Mouse (Mus musculus) intestine, embryonic 14.5 days (tissue): ENCODE data around the gene Rap1gap. TPM values are rescaled to one million over a fixed set of nuclear protein-coding genes. Genes with fewer than 3 reads are reported as not detected.

ENCODE experiments used
- ATAC-seq: fragments of 200-750 bp; cut with Nextera tagmentation; replicated peaks from 2 replicates; pipeline ENCODE4 v1.8.0; 2017; ENCODE audit warnings: low read depth, moderate number of reproducible peaks, moderate TSS enrichment, moderate library complexity; ENCODE audit not compliant: low FRiP score, low TSS enrichment
- DNase-seq: peaks from one replicate; pipeline ENCODE4 v3.0.0-alpha.2; 2018; ENCODE audit warnings: low spot score
- H3K27ac ChIP-seq: fragments of 300-500 bp; sonication (generic); 2 replicates; pipeline ENCODE4 v1.5.1; 2014; ENCODE audit warnings: low read depth, mild to moderate bottlenecking, control low read depth
- H3K27me3 ChIP-seq: fragments of 300-500 bp; sonication (generic); replicated peaks from 2 replicates; pipeline ENCODE4 v1.6.1; 2014; ENCODE audit warnings: low read length, control low read depth; ENCODE audit not compliant: control insufficient read depth, insufficient read depth
- H3K36me3 ChIP-seq: fragments of 300-500 bp; sonication (generic); 2 replicates; pipeline ENCODE4 v1.6.1; 2014; ENCODE audit warnings: low read length, control low read depth; ENCODE audit not compliant: control insufficient read depth, insufficient read depth
- H3K4me1 ChIP-seq: fragments of 300-500 bp; sonication (generic); replicated peaks from 2 replicates; pipeline ENCODE4 v1.6.1; 2014; ENCODE audit warnings: low read length, control low read depth, mixed read lengths; ENCODE audit not compliant: control insufficient read depth, insufficient read depth
- H3K4me2 ChIP-seq: fragments of 300-500 bp; sonication (generic); 2 replicates; pipeline ENCODE4 v1.6.1; 2014; ENCODE audit warnings: low read length
- H3K4me3 ChIP-seq: fragments of 300-500 bp; sonication (generic); 2 replicates; pipeline ENCODE4 v1.5.1; 2014; ENCODE audit warnings: low read depth, low read length, control low read depth, mixed read lengths
- H3K9ac ChIP-seq: fragments of 300-500 bp; sonication (generic); 2 replicates; pipeline ENCODE4 v1.6.1; 2014; ENCODE audit warnings: mild to moderate bottlenecking, low read length
- H3K9me3 ChIP-seq: fragments of 300-500 bp; sonication (generic); 2 replicates; pipeline ENCODE4 v1.6.1; 2016; ENCODE audit warnings: low read length, control low read depth; ENCODE audit not compliant: control insufficient read depth
- WGBS: fragments of 180-500 bp; shearing (Covaris S2); extraction: QIAGEN DNeasy Blood & Tissue Kit; methylation state at CpG from one replicate; pipeline ENCODE4 v1.1.7; 2014; 5-methylcytosine and 5-hydroxymethylcytosine counted together
- polyA plus RNA-seq: library from polyadenylated mRNA; unstranded; fragments of >200 nt; fragmentation: Nextera tagmentation; extraction: Ambion mirVana; gene quantifications from 2 replicates; pipeline ENCODE4 v1.2.1, GENCODE M21; 2014

The Rap1gap gene
- polyA plus RNA-seq, 1 experiment from 2014 or later, result 15.6 TPM

- Histone ChIP-seq H3K27ac (no peak overlapping the region), H3K4me3 (no peak overlapping the region), H3K9ac (no peak overlapping the region), H3K36me3 (no peaks in the 10 kb centered on the region), H3K4me1 (peaks cover 14% of the 10 kb centered on the region), H3K27me3 (no peaks in the 10 kb centered on the region), H3K4me2 (no peak overlapping the region), H3K9me3 (no peaks in the 10 kb centered on the region)
- no peak for ATAC-seq
- 77% methylated on average over 5 of the region's 5 CpGs for WGBS
- no peak for DNase-seq
Measured at GRCm38 (mm10) chr4:137703077-137703476, 38.6 kb downstream of the Rap1gap start.

GRCm38 (mm10) chr4:137704561-137704960, 40.0 kb downstream of the Rap1gap start:
- Histone ChIP-seq H3K36me3 (no peaks in the 10 kb centered on the region), H3K9ac (no peak overlapping the region), H3K27me3 (no peaks in the 10 kb centered on the region), H3K9me3 (no peaks in the 10 kb centered on the region), H3K4me3 (no peak overlapping the region), H3K4me1 (peaks cover 12% of the 10 kb centered on the region), H3K4me2 (no peak overlapping the region), H3K27ac (no peak overlapping the region)
- DNase-seq (no peak), ATAC-seq (no peak)
- 67% methylated on average over 2 of the region's 2 CpGs for WGBS

GRCm38 (mm10) chr4:137705379-137705778, 40.9 kb downstream of the Rap1gap start:
- H3K27me3 ChIP-seq, result no peaks in the 10 kb centered on the region
- no peak for DNase-seq
- no peaks in the 10 kb centered on the region for H3K36me3 ChIP-seq
- H3K9ac ChIP-seq, result no peak overlapping the region
- peaks cover 12% of the 10 kb centered on the region for H3K4me1 ChIP-seq
- ATAC-seq, result no peak
- no peaks in the 10 kb centered on the region for H3K9me3 ChIP-seq
- no peak overlapping the region for H3K4me2 ChIP-seq
- WGBS, result 75% methylated on average over 5 of the region's 5 CpGs
- H3K27ac ChIP-seq, result no peak overlapping the region
- no peak overlapping the region for H3K4me3 ChIP-seq

- ATAC-seq, result peak; percentile 21
- WGBS, result 61% methylated on average over 7 of the region's 7 CpGs
- Histone ChIP-seq H3K4me1 (peaks cover 12% of the 10 kb centered on the region), H3K9ac (no peak overlapping the region), H3K27me3 (no peaks in the 10 kb centered on the region), H3K4me3 (no peak overlapping the region), H3K9me3 (no peaks in the 10 kb centered on the region), H3K36me3 (no peaks in the 10 kb centered on the region), H3K4me2 (peak overlapping the region; percentile 84), H3K27ac (peak overlapping the region; percentile 48; the same call in 1 of the 2 replicates)
- no peak for DNase-seq
Measured at GRCm38 (mm10) chr4:137706510-137706909, 42.0 kb downstream of the Rap1gap start.

- DNase-seq, result peak; percentile 95
- peak overlapping the region; percentile 66 for H3K9ac ChIP-seq
- H3K4me3 ChIP-seq, result peak overlapping the region; percentile 55
- H3K4me1 ChIP-seq, result peaks cover 12% of the 10 kb centered on the region
- ATAC-seq, result peak; percentile 87
- H3K36me3 ChIP-seq, result no peaks in the 10 kb centered on the region
- peak overlapping the region; percentile 48; the same call in 1 of the 2 replicates for H3K27ac ChIP-seq
- H3K4me2 ChIP-seq, result peak overlapping the region; percentile 84
- WGBS, result 4% methylated on average over 43 of the region's 52 CpGs
- no peaks in the 10 kb centered on the region for H3K9me3 ChIP-seq
- no peaks in the 10 kb centered on the region for H3K27me3 ChIP-seq
Measured at GRCm38 (mm10) chr4:137707216-137707990, 42.9 kb downstream of the Rap1gap start.

GRCm38 (mm10) chr4:137712963-137713362, 48.4 kb downstream of the Rap1gap start:
- Histone ChIP-seq H3K9me3 (no peaks in the 10 kb centered on the region), H3K36me3 (no peaks in the 10 kb centered on the region), H3K9ac (no peak overlapping the region), H3K4me1 (no peaks in the 10 kb centered on the region), H3K4me3 (no peak overlapping the region), H3K4me2 (no peak overlapping the region), H3K27me3 (no peaks in the 10 kb centered on the region), H3K27ac (no peak overlapping the region)
- WGBS, result 65% methylated on average over 13 of the region's 13 CpGs
- DNase-seq, result no peak
- ATAC-seq, result no peak

GRCm38 (mm10) chr4:137714020-137714624, 49.6 kb downstream of the Rap1gap start:
- H3K4me2 ChIP-seq, result no peak overlapping the region
- ATAC-seq (no peak), DNase-seq (no peak)
- no peaks in the 10 kb centered on the region for H3K36me3 ChIP-seq
- WGBS, result 47% methylated on average over 8 of the region's 8 CpGs
- H3K9ac ChIP-seq, result no peak overlapping the region
- H3K27ac ChIP-seq, result no peak overlapping the region
- peaks cover 4% of the 10 kb centered on the region for H3K4me1 ChIP-seq
- H3K4me3 ChIP-seq, result no peak overlapping the region
- H3K27me3 ChIP-seq, result no peaks in the 10 kb centered on the region
- no peaks in the 10 kb centered on the region for H3K9me3 ChIP-seq

GRCm38 (mm10) chr4:137717005-137717404, 52.5 kb downstream of the Rap1gap start:
- DNase-seq (no peak), ATAC-seq (no peak)
- Histone ChIP-seq H3K4me1 (peaks cover 11% of the 10 kb centered on the region), H3K27me3 (no peaks in the 10 kb centered on the region; the same call in 1 of the 2 replicates), H3K4me3 (no peak overlapping the region), H3K9me3 (no peaks in the 10 kb centered on the region), H3K36me3 (no peaks in the 10 kb centered on the region), H3K9ac (no peak overlapping the region), H3K4me2 (no peak overlapping the region), H3K27ac (no peak overlapping the region)
- WGBS, result 59% methylated on average over 7 of the region's 7 CpGs
